Mouse (Mus musculus): ENCODE measurements around the gene Gls2.
"Not testable (repeated sequence)": the region's sequence is repeated elsewhere in the genome, so short reads cannot be mapped to it uniquely, and the experiment has no call there.

Gene Gls2

DNA sequence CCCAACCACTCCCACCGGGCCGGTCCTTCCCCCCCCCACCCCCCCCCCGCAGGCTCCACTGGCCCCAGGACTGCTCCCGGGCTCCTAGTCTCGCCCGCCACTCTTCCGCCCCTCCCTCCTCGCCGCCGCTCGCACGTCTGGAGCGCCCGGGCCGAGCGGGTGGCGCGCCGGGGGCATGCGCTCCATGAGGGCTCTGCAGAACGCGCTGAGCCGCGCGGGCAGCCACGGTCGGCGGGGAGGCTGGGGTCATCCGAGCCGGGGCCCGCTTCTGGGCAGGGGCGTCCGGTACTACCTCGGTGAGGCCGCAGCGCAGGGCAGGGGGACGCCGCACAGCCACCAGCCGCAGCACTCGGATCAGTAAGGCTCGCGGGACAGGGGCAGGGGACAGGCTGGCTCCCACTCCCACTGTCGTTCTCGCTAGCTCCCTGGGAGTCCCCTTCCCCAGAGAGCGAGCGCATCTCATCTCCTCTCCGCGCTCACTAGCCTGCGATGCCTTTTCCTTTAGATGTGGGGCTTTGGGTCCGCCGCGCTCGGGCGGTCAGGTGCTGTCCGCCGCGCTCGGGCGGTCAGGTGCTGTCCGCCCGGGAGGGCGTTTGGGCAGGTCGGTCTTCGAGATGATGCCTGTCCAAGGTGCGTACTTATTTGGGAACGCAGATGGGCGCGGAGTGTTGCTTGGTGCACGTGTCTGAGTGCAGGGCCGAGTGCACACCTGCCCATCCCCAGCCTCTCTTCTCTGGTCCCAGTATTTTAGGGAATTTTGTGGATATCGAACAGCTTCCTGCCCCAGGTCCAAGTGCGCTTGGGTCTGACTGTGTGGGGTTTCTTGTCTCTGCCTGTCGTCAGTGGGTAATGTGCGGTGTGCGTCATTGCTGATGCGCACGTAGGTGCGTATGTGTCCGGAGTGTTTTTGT, 549 bp downstream of the Gls2 start:
- DNase-seq (ENCODE audit: low spot score): no peak

DNA sequence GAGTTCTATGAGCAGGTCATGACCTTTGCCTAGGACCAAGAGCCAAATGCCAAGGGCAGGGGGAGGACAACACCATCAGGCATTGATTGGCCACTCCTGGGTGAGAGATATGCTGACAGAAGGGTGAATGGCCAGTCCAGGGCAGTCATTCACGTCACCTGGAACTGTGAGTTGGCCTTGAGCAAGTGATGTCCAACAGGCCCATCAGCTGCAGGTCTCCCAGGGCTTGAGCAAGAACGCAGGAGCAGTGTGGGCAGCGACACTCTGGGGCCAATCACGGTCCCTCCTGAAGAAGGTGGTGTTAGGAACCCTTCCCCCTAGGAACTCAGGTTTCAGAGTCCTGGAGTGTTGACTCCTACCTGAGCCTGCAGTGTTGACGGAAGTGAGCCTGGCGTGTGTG, 7.6 kb downstream of the Gls2 start:
- DNase-seq (ENCODE audit: low spot score): no peak

DNA sequence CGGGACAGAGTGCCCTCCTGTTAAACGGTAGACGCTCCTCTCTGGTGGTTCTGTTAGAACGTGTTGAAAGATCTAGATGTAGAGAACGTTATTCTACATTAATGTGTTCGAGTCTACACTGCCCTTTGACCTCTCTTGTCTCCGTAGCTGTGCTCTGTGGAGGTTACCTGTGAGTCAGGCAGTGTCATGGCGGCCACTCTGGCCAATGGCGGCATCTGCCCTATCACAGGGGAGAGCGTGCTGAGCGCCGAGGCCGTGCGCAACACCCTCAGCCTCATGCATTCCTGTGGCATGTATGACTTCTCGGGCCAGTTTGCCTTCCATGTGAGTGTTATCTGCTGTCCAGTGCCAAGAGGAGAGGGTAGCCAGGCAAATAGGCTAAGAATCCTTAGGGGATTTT, 10.7 kb downstream of the Gls2 start:
- DNase-seq (ENCODE audit: low spot score): no peak

DNA sequence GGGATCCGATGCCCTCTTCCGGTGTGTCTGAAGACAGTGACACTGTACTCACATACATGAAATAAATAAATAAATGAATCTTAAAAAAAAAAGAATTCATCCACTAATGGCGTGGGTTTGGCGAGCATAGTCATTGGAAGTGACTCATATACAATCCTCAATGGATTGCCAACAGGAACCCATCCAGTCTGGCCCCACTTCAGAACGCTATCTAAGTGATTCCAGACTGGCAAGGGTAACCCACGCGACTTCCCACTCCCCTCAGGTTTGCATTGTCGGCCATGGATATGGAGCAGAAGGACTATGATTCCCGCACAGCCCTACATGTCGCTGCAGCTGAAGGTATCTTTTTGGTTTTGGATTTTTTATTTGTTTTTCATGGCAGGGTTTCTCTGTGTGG, 14.1 kb downstream of the Gls2 start:
- DNase-seq (ENCODE audit: low spot score): no peak

DNA sequence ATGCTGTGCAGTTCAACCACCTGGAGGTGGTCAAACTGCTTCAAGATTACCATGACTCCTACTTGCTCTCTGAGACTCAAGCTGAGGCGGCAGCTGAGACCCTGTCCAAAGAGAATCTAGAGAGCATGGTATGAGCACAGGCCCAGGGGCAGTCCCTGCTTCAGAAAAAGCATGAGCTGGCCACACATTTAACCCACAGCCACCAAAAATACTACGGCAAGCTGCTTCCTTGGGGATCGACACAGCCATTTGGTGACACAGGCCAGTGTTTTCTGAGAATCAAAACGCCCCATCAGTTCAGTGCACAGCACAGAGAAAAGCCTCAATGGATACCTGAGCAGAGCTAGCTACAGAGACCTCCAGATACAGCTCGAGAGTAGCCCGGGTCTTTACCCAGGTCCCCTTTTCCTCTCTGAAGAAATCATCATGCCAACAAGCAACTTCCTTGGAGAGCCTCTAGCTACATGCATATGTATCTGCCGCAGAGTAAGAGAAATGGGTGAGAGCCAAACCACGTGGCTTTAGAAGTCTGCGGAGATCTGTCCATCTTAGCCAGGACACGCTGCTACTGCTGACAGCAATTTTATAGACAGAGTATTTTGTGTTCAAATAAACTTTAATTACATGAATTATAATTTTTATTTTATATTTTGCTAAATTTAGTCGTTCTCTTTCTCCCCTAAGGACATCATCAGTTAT, 15.2 kb downstream of the Gls2 start:
- no peak for DNase-seq (ENCODE audit: low spot score)

DNA sequence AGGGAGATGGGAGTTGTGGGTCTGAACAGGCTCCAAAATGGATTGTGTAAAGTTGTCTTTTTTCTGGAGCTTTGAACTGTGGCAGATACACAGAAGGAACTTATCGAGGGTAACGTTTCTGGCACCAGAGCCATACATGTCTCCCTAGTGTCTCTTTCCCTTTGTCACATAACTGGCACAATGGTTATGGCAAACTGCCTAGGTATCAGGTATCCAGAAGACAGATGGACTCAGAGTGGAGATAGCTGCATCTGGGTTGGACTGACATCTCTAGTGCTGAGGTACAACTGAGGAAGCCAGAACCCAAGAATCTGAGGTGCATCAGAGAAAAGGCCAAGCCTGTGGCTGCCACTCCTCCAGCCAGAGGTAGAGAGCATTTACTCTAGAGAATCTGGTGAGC, 15.9 kb downstream of the Gls2 start:
- DNase-seq (ENCODE audit: low spot score): no peak

DNA sequence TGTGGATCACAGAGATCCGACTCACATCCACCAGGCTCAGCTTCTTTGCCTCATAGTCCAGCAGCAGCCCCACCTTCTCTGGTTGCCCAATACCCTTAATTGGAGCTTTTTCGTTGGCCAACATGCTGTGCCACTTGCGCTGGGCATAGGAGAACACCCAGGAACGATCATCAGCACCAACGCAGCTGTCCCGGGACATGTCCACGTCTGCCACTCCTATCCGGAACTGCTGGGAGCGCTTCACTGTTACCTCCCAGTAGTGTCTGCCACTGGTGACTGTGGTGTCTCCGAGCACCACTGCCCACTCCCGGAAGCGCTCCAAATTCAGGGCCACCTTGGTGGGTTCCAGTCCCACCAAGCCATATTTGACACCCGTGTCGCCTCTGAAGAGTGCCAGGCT, 16.7 kb downstream of the Gls2 start:
- DNase-seq (ENCODE audit: low spot score): no peak

DNA sequence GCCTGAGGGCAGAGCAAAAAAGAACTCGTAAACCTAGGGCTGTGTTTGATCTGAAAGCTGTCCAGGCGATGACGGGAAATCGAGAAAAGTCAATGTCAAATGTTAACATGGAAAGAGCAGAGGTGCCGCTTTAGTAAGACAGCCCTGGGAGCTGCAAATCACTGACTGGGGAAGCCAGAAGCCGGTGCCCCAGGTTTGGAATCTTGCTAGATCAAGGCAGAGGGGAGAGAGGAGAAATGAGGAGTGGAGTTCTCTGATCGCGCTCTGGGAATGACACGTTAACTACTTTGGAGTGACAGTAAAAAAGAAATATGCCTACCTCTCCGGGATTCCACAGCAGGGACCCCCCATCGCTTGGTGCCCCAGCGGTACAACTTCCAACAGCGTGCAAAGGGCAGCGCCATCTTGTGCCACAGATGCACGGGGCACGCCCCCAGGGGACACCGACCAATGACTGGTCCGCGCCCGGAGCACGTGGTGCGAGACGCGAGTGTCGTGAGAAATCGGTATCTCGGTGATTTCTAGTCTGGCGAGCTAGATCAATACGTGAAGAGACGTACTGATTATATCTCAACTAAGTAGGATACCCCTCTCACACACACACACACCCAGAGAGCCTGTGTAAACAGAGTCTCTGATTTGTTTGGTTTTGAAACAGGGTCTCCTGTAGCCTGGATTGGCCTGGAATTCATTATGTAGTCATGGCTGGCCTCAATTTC, 17.3 kb downstream of the Gls2 start, which contains the start of gene Spryd4:
Spryd4 (minus strand) TSS at position 418 of the 719 bp plus-strand sequence.
- DNase-seq (ENCODE audit: low spot score): peak; percentile 91

DNA sequence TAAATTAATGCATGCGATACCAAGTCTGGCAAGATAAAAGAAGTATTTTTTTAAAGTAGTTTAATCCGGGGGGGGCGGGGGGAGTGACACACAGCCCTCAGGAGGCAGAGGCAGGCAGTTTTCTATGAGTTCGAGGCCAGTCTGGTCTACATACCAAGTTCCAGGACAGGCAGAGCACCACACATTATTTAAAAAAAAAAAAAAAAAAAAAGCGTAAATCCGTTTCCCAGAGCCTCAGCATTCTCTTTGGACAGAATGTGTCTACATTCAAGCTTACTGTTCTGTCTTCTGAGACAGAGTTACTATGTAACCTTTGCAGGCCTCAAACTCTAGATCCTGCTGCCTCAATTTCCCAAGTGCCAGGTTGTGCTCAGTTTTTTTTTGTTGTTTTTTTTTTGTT, 17.9 kb downstream of the Gls2 start:
- no peak for DNase-seq (ENCODE audit: low spot score)

DNA sequence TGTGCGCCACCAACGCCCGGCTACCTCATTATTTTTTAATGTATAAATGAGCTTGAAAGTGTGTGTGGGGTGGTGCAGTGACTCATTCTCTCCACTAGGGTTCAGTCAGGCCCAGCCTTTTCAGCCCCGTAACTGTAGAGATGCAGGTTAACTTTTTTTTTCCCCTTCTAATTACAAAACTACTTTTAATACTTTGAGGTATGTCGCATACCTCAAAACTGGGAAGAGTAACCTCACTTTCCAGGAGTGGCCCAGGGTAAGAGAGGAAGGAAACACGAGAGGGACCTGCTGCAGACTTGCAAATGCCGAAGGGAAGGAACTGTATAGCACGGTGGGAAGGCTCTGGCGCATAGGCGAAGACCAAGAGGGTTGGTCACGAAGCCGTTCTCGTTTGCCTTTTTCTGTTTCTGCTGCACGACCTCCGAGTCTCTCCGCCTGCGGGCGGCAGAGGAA, 18.6 kb downstream of the Gls2 start:
- peak; percentile 66 for DNase-seq (ENCODE audit: low spot score)

DNA sequence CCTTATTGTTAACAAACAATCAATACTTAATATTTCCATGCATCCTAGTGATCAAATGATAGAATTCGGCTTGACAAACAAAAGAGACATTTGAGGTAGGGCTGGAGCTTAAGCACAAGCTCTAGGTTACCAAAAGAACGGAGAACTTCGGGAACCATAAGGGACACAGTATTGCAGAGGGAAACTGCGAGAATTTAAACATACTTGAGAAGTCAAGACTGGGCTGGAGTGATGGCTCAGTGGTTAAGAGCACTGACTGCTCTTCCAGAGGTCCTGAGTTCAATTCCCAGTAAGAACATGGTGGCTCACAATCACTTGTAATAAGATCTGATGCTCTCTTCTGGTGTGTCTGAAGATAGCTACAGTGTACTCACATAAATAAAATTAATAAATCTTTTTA, 19.9 kb downstream of the Gls2 start:
- DNase-seq (ENCODE audit: low spot score): not testable (repeated sequence)

DNA sequence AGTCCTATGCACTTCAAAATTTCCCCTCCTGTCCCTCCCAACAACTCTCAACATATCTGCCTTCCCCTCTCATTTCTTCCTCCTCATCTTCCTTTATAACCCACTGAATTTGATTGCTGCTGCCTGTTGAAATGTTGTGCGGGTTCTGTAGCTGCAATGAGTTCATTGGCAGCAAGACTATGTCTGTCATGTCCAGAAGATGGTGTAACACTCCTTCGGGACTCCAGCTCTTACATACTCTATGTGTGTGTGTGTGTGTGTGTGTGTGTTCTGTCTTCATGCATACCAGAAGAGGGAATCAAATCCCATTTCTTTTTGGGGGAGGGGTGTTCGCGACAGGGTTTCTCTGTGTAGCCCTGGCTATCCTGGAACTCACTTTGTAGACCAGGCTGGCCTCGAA, 20.7 kb downstream of the Gls2 start:
- DNase-seq (ENCODE audit: low spot score): no peak

DNA sequence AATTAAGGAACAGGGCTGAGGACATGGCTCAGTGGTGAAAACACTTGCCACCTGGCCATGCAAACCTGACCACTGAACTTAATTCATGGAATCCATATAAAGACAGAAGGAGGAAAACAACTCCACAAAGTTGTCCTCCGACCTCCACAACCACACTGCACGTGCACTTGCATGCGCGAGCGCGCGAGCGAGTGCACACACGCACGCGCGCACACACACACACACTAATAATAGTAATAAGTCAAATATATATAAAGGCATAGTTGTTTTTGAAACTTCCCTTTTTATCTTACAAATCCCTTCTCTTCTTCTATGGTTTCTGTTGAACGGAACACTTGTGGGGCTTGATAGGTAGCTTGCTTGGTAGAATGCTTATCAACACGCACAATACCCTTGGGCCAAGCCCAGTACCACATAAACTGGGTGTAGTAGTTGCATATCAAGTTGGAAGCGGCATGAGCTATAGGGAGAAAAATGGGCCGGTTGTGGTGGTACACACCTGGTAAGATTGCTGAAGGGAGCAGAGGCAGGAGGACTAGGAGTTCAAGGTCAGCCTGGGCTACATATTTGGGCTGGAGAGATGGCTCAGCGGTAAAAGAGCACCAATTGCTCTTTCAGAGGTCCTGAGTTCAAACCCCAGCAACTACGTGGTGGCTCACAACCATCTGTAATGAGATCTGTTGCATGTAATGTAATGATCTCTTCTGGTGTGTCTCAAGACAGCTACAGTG, 24.3 kb downstream of the Gls2 start:
- no peak for DNase-seq (ENCODE audit: low spot score)

DNA sequence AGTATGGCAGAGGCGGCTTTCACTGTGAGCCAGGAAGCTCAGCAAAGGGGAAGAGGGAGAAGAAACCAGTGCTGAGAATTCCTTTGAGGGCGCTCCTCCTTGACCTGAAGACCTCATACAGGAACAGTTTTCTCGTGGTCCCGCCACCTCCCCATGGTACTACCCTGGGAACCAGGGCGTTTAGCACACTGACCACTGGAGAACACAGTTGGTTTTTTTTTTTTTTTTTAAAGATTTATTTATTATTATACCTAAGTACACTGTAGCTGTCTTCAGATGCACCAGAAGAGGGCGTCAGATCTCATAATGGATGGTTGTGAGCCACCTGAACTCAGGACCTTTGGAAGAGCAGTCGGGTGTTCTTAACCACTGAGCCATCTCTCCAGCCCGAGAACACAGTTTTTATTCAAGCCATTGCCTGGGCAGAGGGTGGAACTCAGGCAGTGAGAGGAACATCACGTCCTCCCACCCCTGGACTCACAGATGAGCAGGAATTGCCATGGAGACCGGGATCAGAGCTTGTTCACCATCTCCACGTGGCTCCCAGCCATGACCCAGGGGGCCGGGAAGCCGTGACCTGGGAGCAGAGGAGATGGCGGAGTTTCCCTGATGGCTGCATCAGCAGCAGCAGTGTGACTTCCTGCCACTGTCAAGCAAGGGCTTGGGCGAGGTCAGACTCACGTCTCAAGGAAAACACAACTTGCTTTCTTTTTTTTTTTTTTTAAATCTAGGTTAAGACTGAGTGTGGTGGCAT, 27.5 kb downstream of the Gls2 start:
- DNase-seq (ENCODE audit: low spot score): no peak

DNA sequence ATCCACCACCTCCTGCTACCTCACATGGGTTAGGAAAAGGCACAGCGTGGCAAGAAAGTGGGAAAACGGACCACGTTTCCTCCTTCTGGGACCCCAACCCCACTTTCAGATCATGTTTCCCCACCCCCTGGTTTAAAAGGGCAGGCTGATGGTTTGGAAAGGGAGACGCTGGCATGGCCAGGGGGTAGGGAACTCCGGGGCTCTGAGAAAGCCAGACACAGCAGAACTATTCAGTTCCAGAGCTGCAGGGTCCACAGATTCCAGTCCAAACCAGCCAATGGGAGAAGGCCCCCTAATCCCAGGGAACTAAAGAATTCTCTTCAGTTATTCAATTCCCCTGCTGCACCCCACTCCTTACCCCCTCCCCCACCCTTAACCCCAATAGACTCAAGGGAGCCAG, 30.8 kb downstream of the Gls2 start:
- DNase-seq (ENCODE audit: low spot score): no peak

DNA sequence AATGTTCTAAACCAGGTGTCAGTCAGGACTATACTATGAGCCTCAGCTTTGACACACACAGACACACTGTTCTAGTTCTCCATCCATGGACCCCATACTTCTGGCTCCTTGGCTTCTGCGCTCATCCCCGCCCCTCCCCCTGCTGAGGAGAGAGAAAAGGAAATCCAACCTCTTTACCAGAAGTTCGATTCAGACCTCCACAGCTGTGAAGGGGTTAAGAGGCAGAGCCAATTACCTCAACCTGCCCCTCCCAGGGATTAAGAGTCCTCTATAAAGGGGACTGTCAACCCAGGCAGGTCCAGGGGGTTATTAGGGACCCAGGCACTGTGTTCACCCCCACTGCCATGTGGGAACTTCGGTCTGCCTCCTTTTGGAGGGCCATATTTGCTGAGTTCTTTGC, 31.3 kb downstream of the Gls2 start, which contains the start of gene Mip:
Mip (plus strand) TSS at position 301 of the 400 bp plus-strand sequence.
- DNase-seq (ENCODE audit: low spot score): no peak

DNA sequence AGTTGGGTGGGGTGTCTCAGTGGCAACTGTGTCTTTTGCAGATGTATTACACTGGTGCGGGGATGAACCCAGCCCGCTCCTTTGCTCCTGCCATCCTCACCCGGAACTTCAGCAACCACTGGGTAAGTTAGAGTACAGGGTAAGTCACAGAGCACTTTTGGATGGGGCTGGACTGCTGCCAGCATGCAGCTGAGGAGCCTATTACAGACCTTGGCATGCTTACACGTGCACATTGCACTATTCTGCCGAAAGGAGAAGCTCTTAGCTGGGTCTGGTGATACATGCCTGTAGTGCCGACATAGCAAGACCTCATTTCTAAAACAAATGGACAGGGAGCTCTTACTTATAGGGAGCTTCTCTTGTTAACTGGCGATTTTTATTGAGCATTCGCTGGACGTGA, 33.3 kb downstream of the Gls2 start:
- DNase-seq (ENCODE audit: low spot score): no peak

DNA sequence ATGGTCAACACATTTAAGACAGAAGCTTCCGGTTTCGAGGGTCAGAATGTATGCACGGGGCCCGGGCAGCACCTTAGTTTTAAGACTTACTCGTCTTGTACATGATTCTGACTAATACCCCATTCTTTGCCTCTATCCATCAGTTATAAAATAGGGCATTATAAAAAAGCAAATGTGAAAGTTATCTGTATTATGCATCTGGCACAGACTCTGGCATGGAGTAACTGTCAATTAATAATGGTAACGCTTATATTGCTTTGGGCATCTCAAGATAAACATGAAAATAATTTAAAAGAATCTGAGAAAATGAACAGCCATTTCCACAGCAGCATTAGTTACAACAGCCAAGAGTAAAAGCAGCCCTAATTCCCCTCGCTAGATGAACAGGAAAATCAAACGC, 33.8 kb downstream of the Gls2 start:
- no peak for DNase-seq (ENCODE audit: low spot score)

DNA sequence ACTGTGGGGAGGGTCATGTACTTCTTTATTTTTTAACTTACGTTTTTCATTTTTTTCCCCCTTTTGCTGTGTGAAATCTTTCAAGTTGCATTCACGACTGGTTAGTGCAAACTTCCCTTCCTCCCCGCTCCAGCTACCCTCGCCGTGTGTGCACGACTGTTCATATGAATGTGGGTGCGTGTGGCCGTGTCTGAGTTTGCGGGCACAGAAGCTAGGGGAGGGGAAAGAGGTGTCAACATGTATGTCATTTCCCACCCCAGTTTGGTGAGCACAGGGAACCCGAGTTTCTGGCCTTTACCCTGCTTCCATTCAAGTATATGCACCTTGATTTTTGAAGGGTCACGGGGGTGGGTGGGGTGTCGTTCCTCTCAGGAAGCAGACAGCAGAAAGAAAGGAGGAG, 36.3 kb downstream of the Gls2 start:
- DNase-seq (ENCODE audit: low spot score): no peak

DNA sequence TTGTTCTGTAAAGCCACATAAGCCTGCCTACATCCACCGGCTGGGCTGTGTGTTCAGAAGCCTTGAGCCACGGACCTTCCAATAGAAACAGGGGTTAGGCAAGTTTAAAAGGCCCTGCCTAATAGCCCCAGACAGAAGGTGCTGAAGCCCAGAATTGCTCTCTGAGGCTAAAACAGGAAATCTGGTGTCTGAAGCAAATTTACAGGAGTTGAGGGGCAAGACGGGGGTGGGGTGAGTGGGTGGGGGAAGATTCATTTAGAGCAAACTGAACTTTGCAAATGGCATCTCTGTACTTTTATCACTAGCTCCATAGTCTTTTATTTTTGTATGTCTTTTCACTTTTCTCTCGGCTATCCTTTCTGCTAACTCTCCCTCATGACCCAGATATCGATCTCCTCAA, 36.9 kb downstream of the Gls2 start:
- no peak for DNase-seq (ENCODE audit: low spot score)

All from urinary bladder, postnatal 14 days (tissue).